Mouse (Mus musculus): ENCODE data around the gene Commd7. TPM values are rescaled to one million over a fixed set of nuclear protein-coding genes. Genes with fewer than 3 reads are reported as not detected.

The Commd7 gene
- polyA plus RNA-seq, 1 experiment from 2014 or later: 70.4 TPM

DNA sequence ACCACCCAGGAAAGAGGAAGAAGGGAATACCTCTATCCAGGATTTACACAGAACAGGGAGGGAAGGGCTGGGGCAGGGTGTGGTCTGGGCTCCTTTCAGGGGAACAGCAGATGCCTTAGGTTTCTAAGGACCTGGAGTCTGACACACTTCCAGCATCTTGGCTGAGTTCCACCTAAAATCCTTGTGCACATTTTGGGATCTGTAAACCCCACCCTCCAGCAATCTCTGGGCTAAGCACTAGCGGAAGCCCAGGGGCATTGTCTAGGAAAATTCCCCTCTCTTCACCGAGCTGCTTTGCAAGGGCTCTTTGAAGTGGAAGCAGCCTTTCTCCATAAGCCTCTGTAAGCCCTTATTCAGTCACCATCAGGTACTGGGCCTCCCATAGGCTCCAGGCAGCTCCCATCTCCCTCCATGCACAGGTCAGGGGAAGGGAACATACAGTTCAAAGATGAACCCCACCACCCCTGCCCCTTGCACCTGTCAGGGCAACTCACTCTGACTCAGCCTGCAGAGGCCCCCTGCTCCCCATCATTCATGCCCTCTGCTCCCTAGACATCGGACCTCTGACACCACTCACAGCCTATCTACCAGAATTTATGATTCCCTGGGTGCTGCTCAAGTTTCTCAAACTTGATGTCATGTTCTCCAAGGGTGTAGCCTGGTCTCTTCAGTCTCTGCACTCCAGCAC is 19.8 kb downstream of the Commd7 start:
- Histone ChIP-seq H3K36me3 (ENCODE audit: control insufficient read depth, insufficient read depth, low read length) (no peaks in the 10 kb centered on the region; the same call in 1 of the 2 replicates), H3K4me1 (ENCODE audit: control insufficient read depth, insufficient read depth, low read length) (peaks cover 9% of the 10 kb centered on the region; the same call in 1 of the 2 replicates), H3K4me3 (ENCODE audit: low read depth, low read length) (no peak overlapping the region), H3K9me3 (ENCODE audit: control insufficient read depth, low read depth, low read length) (no peaks in the 10 kb centered on the region), H3K27me3 (ENCODE audit: control insufficient read depth, insufficient read depth, low read length) (no peaks in the 10 kb centered on the region), H3K9ac (replicated peaks; ENCODE audit: low read depth, low read length) (no peak overlapping the region), H3K4me2 (replicated peaks; ENCODE audit: low read depth, low read length) (no peak overlapping the region), H3K27ac (ENCODE audit: low read length) (no peak overlapping the region)
- no peak for ATAC-seq (ENCODE audit: insufficient number of reproducible peaks, insufficient read depth, low FRiP score, low read depth)
- WGBS: 33% methylated on average over 3 of the region's 3 CpGs

GRCm38 (mm10) chr2:153611743-153612142 is 20.8 kb downstream of the Commd7 start:
- WGBS: 92% methylated on average over 1 of the region's 1 CpGs
- no peak overlapping the region for H3K27ac ChIP-seq (ENCODE audit: low read length)
- H3K9ac ChIP-seq (replicated peaks; ENCODE audit: low read depth, low read length): no peak overlapping the region
- H3K9me3 ChIP-seq (ENCODE audit: control insufficient read depth, low read depth, low read length): no peaks in the 10 kb centered on the region
- no peak for ATAC-seq (ENCODE audit: insufficient number of reproducible peaks, insufficient read depth, low FRiP score, low read depth)
- H3K4me2 ChIP-seq (replicated peaks; ENCODE audit: low read depth, low read length): no peak overlapping the region
- H3K4me3 ChIP-seq (ENCODE audit: low read depth, low read length): no peak overlapping the region
- H3K27me3 ChIP-seq (ENCODE audit: control insufficient read depth, insufficient read depth, low read length): no peaks in the 10 kb centered on the region
- no peaks in the 10 kb centered on the region for H3K36me3 ChIP-seq (ENCODE audit: control insufficient read depth, insufficient read depth, low read length)
- peaks cover 9% of the 10 kb centered on the region; the same call in 1 of the 2 replicates for H3K4me1 ChIP-seq (ENCODE audit: control insufficient read depth, insufficient read depth, low read length)

- H3K9me3 ChIP-seq (ENCODE audit: control insufficient read depth, low read depth, low read length): no peaks in the 10 kb centered on the region
- WGBS: 67% methylated on average over 7 of the region's 7 CpGs
- peak overlapping the region; percentile 79 for H3K27ac ChIP-seq (ENCODE audit: low read length)
- no peaks in the 10 kb centered on the region for H3K36me3 ChIP-seq (ENCODE audit: control insufficient read depth, insufficient read depth, low read length)
- peaks cover 9% of the 10 kb centered on the region; the same call in 1 of the 2 replicates for H3K4me1 ChIP-seq (ENCODE audit: control insufficient read depth, insufficient read depth, low read length)
- H3K27me3 ChIP-seq (ENCODE audit: control insufficient read depth, insufficient read depth, low read length): no peaks in the 10 kb centered on the region
- no peak overlapping the region for H3K4me2 ChIP-seq (replicated peaks; ENCODE audit: low read depth, low read length)
- no peak overlapping the region for H3K4me3 ChIP-seq (ENCODE audit: low read depth, low read length)
- H3K9ac ChIP-seq (replicated peaks; ENCODE audit: low read depth, low read length): no peak overlapping the region
- ATAC-seq (ENCODE audit: insufficient number of reproducible peaks, insufficient read depth, low FRiP score, low read depth): no peak
Measured at GRCm38 (mm10) chr2:153611241-153611630, 21.3 kb downstream of the Commd7 start.

DNA sequence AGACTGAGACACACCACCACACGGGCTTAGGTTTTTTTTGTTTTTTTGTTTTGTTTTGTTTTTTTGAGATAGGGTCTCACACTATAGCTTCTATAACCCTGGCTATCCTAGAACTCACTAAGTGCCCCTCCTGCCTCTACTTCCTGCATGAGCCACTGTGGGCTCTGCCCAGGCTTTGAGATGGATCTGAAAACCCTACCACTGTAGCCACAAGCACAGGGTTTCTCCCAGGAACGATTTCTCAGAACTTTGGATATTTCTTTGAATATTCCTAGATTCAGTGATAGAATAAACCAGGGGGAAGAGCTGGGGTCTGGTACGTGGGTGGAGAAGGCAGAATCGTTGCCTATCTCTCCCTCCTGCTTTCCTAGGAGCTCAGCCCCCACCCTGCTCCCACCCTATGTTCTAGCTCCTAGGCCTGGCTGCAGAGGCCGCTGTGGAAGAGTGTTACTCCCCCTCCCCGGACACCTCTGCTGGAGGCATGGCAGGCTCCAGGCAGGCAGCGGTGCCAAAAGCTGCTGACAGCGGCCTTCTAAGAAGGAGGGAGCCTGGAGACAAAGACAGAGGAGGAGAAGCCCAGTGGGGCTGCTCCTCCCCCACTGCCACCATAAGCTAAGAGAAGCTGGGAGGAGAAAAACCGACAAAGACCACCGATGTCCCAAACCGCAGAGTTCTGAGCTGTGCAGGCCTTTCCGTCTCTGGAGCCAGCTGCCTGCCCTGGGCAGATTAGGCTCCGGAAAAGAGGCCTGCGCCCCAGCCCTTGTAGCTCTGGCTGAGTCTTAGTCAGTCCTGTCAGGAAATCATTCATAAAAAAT is 21.9 kb downstream of the Commd7 start:
- ATAC-seq (ENCODE audit: insufficient number of reproducible peaks, insufficient read depth, low FRiP score, low read depth): peak; percentile 30; the same call in 1 of the 2 replicates
- no peak overlapping the region for H3K4me3 ChIP-seq (ENCODE audit: low read depth, low read length)
- H3K27me3 ChIP-seq (ENCODE audit: control insufficient read depth, insufficient read depth, low read length): no peaks in the 10 kb centered on the region
- 23% methylated on average over 14 of the region's 14 CpGs for WGBS
- no peak overlapping the region for H3K4me2 ChIP-seq (replicated peaks; ENCODE audit: low read depth, low read length)
- H3K4me1 ChIP-seq (ENCODE audit: control insufficient read depth, insufficient read depth, low read length): peaks cover 9% of the 10 kb centered on the region; the same call in 1 of the 2 replicates
- H3K36me3 ChIP-seq (ENCODE audit: control insufficient read depth, insufficient read depth, low read length): no peaks in the 10 kb centered on the region
- H3K27ac ChIP-seq (ENCODE audit: low read length): peak overlapping the region; percentile 79
- no peak overlapping the region for H3K9ac ChIP-seq (replicated peaks; ENCODE audit: low read depth, low read length)
- H3K9me3 ChIP-seq (ENCODE audit: control insufficient read depth, low read depth, low read length): no peaks in the 10 kb centered on the region

DNA sequence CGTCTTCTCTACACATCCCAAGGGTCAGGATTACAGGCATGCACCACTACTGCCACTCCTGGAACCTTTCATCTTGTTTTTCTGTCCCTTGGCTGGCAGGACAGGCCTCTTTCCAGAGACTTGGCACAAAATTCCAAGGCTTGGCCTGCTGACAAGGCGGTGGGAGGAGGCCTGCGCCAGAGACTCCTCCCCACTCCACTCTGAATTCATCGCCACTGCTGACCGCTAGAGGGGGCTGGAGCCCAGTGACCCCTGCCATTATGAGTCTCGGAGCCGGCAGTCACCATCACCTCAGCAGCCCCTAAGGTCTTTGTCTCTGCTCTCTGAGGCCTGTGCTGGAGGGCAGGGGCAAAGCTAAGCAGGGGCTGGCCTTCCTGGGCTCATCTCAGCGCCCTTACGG is 23.0 kb downstream of the Commd7 start:
- Histone ChIP-seq H3K36me3 (ENCODE audit: control insufficient read depth, insufficient read depth, low read length) (no peaks in the 10 kb centered on the region), H3K4me3 (ENCODE audit: low read depth, low read length) (no peak overlapping the region), H3K9me3 (ENCODE audit: control insufficient read depth, low read depth, low read length) (no peaks in the 10 kb centered on the region), H3K4me1 (ENCODE audit: control insufficient read depth, insufficient read depth, low read length) (peaks cover 9% of the 10 kb centered on the region; the same call in 1 of the 2 replicates), H3K27me3 (ENCODE audit: control insufficient read depth, insufficient read depth, low read length) (no peaks in the 10 kb centered on the region), H3K27ac (ENCODE audit: low read length) (peak overlapping the region; percentile 6; the same call in 1 of the 2 replicates), H3K9ac (replicated peaks; ENCODE audit: low read depth, low read length) (no peak overlapping the region), H3K4me2 (replicated peaks; ENCODE audit: low read depth, low read length) (no peak overlapping the region)
- ATAC-seq (ENCODE audit: insufficient number of reproducible peaks, insufficient read depth, low FRiP score, low read depth): peak; percentile 68; the same call in 1 of the 2 replicates
- WGBS: 15% methylated on average over 9 of the region's 9 CpGs

DNA sequence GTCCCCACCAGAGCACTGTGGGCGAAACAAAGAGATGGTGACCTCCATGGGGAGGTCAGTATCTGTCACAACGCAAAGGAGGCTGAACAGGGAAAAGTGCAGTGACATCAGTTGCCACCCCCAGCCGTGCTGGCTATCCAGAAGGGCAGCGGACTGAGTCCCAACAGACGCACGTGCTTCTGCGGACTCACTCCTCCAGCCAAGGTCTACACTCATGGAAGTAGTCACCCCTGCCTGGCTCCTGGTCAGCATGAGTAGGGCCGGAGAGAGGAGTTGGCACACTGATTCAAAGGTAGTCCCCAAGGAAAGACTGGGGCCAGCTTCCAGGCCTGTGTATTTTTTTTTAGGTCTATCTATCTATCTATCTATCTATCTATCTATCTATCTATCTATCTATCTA is 23.5 kb downstream of the Commd7 start:
- 81% methylated on average over 8 of the region's 8 CpGs for WGBS
- no peaks in the 10 kb centered on the region for H3K9me3 ChIP-seq (ENCODE audit: control insufficient read depth, low read depth, low read length)
- H3K36me3 ChIP-seq (ENCODE audit: control insufficient read depth, insufficient read depth, low read length): no peaks in the 10 kb centered on the region
- no peaks in the 10 kb centered on the region for H3K27me3 ChIP-seq (ENCODE audit: control insufficient read depth, insufficient read depth, low read length)
- no peak overlapping the region for H3K4me3 ChIP-seq (ENCODE audit: low read depth, low read length)
- H3K4me2 ChIP-seq (replicated peaks; ENCODE audit: low read depth, low read length): no peak overlapping the region
- no peak for ATAC-seq (ENCODE audit: insufficient number of reproducible peaks, insufficient read depth, low FRiP score, low read depth)
- H3K4me1 ChIP-seq (ENCODE audit: control insufficient read depth, insufficient read depth, low read length): peaks cover 9% of the 10 kb centered on the region; the same call in 1 of the 2 replicates
- no peak overlapping the region for H3K9ac ChIP-seq (replicated peaks; ENCODE audit: low read depth, low read length)
- no peak overlapping the region for H3K27ac ChIP-seq (ENCODE audit: low read length)

DNA sequence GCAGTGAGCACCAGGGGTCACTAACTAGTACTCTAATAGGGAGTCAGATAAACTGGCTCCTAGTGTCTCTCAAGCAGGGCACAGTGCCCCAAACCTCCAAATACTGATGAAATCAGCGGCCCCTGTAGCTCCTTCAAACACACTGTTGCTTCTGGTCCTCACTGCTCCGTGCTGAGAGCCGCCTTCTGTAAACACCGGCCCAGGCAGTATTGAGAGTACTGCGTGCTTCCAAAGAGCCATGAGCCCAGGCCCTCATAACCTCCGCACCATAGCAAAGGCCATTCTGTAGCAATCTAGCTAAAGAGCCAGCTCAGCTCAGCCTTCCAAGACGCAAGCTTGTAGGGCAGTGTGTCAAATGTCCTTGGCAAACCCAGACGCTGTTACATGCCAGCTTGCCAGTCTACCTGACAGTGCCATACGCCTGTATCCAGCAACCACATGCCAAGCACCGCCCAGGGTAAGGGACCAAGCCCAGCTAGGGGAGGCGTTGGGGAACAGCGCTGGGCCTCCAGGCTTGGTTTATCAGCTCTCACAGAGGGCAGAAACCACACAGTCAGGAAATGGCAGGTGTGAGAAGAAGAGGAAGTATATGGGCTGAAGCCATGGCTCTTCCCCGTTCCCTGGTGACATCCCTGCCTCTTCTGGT is 24.6 kb downstream of the Commd7 start:
- 77% methylated on average over 13 of the region's 13 CpGs for WGBS
- no peak overlapping the region for H3K27ac ChIP-seq (ENCODE audit: low read length)

DNA sequence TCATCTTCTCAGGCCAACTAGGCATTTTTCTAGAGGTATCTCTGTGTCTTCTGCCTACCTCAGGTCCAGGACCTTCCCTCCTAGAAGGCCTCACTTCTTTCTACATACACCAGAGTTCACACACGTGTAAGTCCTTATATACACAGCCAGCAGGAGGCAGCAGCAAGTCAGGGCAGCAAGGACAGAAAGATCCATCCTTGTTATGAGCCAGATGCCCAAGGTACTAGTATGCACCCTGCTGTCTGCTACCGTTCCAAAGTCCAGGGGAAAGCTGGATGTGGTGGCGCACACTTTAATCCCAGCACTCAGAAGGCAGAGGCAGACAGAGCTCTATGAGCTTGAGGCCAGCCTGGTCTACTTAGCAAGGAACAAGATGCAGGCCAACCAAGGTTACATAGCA is 26.2 kb downstream of the Commd7 start:
- Histone ChIP-seq H3K4me3 (ENCODE audit: low read depth, low read length) (no peak overlapping the region), H3K4me1 (ENCODE audit: control insufficient read depth, insufficient read depth, low read length) (peaks cover 3% of the 10 kb centered on the region; the same call in 1 of the 2 replicates), H3K9me3 (ENCODE audit: control insufficient read depth, low read depth, low read length) (no peaks in the 10 kb centered on the region), H3K27me3 (ENCODE audit: control insufficient read depth, insufficient read depth, low read length) (no peaks in the 10 kb centered on the region), H3K27ac (ENCODE audit: low read length) (no peak overlapping the region), H3K9ac (replicated peaks; ENCODE audit: low read depth, low read length) (no peak overlapping the region), H3K36me3 (ENCODE audit: control insufficient read depth, insufficient read depth, low read length) (no peaks in the 10 kb centered on the region), H3K4me2 (replicated peaks; ENCODE audit: low read depth, low read length) (no peak overlapping the region)
- WGBS: 80% methylated on average over 3 of the region's 3 CpGs
- no peak for ATAC-seq (ENCODE audit: insufficient number of reproducible peaks, insufficient read depth, low FRiP score, low read depth)

More for the DNA sequence above, 24.6 kb downstream of the Commd7 start:
- Histone ChIP-seq H3K27me3 (ENCODE audit: control insufficient read depth, insufficient read depth, low read length) (no peaks in the 10 kb centered on the region), H3K9ac (replicated peaks; ENCODE audit: low read depth, low read length) (no peak overlapping the region), H3K4me1 (ENCODE audit: control insufficient read depth, insufficient read depth, low read length) (peaks cover 9% of the 10 kb centered on the region; the same call in 1 of the 2 replicates), H3K4me2 (replicated peaks; ENCODE audit: low read depth, low read length) (no peak overlapping the region), H3K4me3 (ENCODE audit: low read depth, low read length) (no peak overlapping the region), H3K36me3 (ENCODE audit: control insufficient read depth, insufficient read depth, low read length) (no peaks in the 10 kb centered on the region), H3K9me3 (ENCODE audit: control insufficient read depth, low read depth, low read length) (no peaks in the 10 kb centered on the region)
- ATAC-seq (ENCODE audit: insufficient number of reproducible peaks, insufficient read depth, low FRiP score, low read depth): peak; percentile 61; the same call in 1 of the 2 replicates
